Mouse (Mus musculus) cerebellum, postnatal 10 days (tissue): ENCODE results near the gene D030056L22Rik.

ENCODE experiments used
- DNase-seq, 2 experiments: peaks; one replicate each; pipeline ENCODE4 v3.0.0; 2021; ENCODE audit warnings: mixed read lengths in 2 of 2

The D030056L22Rik gene

DNA sequence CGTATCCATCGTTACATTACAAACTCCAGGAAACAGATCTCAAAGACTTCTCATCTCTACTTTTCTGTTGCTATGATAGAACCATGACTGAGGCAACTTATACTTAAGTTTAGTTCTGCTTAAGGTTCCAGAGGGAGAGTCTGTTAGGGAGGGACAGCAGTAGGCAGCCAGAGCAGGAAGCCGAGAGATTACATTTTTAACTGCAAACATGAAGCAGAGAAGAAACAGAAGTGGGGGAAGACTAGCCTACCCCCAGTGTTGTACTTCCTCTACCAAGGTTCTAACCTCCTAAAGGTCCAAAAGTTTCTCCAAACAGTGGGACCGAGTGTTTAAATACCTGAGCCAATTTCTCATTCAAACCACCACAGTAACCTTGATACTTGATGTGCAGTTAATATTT is 22.9 kb downstream of the D030056L22Rik start:
- DNase-seq = no peak

DNA sequence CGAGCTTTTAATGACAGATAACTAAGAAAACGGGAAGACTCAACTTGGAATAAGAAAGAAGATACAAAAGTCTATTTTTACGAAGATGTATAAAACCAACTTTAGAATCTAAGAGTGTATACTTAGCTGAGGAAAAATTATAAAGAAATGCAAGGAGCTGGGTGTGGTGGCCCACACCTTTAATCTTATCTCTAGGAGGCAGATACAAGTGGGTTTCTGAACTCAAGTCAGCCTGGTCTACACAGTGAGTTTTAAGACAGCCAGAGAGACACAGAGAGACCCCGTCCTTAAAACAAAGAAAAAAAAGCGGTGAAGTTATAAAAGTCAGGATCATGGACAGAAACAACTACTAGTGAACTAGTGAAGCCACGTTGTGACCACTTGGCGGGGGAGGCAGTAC is 26.2 kb downstream of the D030056L22Rik start:
- DNase-seq = no peak

DNA sequence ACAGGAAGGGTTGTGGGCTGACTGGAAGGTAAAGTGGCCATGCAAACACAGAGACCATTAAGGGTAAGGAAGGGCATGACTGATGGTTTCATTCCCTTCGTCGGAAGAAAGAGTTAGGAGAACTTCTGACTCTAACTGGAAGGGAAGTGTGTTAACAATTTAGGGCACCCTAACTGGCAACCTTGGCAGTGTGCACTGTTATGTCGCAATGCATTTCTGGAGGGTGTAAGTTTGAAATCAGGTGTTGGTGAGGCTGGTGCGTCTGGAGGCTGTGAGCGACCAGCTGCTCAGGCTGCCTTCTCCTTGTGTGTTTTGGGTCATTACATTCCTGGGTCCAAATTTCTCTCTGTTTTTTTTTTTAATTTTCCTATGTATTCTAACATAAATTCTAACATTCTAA is 31.0 kb downstream of the D030056L22Rik start:
- DNase-seq = no peak

DNA sequence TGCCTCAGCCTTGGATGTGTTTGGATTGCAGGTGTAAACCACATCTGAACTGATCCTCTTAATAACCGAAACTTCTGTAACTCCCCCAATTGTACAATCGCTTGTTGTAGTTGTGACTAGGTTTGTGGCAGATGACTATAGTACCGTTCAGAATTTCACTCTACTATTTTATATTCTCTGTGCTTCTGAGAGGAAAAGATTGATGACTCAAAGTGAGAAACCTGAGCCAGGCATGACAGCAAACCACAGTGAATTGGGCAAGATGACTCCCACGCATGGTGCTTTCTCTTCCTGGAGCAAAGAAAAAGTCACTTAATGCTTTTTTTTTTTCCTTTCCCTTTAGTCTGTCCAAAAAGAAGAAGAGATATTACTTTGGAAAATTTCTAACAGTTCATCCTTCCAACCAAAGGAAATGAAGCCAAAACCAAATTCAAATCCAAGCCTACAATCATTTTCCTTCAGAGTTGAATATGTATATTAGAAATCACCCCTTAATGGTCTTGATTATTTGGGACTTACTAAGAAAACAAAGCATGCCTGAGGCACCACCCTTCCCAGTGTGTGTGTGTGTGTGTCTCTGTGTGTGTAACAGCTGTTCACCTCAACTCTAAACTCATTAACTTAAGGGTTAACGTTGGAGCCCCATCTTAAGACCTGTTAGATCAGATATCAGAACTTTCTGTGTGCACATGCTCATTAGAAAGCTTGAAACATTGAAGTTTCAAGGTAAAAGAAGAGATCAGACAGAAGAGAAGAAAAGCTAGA is 33.8 kb downstream of the D030056L22Rik start:
- DNase-seq = no peak

DNA sequence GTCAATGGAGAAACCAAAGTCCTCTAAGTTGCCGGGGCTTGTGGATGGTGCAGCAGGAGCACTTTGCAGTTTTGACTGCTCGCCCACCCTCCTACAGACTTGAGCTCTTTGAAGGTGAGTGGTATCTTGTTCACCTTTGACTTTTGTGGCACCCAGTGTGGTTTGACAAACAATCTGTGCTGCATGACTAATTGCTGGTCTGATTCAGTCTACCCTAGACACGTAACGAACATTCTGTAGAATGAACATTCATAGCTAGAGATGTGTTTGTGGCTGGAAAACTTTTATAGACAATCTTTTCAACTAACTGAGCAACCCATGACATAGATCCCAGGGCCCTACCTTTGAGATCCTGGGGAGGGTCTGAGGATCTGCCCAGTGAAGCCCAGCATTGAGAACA is 34.4 kb downstream of the D030056L22Rik start:
- no peak for DNase-seq

DNA sequence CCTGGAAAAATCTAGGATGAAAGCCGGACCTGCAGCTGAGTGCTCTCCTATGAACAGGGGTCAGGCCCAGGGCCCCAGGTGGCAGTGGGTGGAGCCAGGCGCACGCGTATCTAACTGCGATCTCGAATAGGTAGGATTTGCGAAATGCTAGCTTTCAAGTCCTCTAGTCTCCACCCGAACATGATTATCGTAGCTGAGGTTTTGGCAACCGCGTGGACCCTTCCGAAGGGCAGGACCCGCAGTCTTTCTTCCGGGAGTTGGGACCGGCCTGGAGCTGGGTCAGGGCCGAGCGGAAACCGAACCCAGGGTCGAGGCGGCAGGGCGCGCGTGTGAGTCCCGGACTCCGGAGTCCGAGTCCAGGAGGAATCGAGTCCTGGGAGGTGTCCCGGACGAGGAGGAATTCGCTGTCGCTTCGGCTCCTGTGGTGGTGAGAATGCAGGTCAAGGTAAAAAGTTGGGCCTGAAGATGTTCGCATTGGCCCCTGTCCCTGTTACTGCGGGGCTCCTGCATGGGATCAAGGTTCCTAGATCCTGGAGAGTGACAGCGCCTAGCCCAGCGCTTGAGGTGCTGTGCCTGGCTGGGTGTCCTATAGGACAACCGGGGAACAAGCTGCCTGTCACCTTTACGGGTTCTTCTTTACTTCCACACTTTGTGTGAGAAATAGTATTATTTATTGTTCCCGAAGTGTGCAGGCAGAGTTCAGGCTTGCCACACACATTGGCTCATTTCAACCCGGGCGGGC is 36.8 kb downstream of the D030056L22Rik start, which contains the start of gene Trpm6:
TSS of gene Trpm6 (plus strand) at position 386 of the 742 bp plus-strand sequence.
- peak; percentile 12 to 20 for DNase-seq

DNA sequence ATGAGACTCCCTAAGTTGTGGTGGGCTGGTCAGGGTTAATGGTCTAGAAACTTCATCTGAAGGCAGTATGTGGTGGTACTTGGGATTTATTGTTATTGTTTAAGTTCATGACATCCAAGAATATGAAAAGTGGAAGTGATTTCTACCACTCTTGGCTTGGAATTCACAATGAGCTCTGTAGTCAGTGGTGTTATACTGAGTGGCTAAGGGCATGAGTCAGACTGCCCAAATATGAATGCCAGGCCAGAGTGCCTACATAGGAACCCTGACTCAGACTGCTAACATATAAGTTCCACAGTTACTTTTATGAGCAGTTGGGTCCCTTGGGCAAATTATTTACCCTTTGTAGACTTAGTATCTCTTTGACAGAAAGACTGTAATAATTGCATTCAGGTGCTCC is 44.2 kb downstream of the D030056L22Rik start:
- DNase-seq = no peak

DNA sequence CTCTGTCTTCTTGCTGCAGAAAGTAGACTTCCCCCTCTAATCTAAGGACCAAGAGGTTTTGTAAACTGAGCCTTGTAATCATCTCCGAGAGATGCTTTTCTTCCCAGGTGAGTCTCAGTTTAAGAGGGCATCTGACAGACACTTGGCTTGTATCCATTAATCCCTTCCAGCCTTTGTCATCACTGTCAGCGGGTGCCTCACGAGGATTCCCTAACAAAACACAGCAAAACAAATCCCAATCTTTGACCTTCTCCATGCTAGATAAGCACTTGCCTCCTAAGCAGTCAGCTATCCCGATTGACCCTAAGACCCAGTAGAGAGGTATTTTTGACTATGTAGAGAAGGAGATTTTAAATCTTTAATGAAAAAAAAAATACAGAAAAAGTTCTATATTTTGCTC is 44.7 kb downstream of the D030056L22Rik start:
- DNase-seq = peak in 1 of 2 experiments; percentile 4

DNA sequence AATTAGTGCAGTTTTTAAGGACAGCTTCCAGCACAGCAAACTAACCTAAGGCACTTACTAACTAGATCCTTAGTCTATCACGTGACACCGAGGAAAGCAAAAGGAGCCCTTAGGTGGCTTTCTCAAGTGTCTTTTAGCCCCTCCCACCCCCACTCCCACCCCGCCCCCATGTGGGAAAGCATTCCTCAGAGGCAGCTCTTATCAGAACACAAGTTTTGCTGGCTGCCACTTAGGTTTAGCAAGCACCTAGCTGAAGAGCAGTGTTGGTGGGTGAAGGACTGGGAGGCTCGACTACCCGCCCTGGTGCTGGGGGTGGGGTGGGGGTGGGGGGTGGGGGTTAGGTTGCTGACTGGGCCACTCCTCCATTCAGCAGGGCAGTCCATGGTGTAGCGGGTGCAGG is 45.3 kb downstream of the D030056L22Rik start:
- DNase-seq = no peak

DNA sequence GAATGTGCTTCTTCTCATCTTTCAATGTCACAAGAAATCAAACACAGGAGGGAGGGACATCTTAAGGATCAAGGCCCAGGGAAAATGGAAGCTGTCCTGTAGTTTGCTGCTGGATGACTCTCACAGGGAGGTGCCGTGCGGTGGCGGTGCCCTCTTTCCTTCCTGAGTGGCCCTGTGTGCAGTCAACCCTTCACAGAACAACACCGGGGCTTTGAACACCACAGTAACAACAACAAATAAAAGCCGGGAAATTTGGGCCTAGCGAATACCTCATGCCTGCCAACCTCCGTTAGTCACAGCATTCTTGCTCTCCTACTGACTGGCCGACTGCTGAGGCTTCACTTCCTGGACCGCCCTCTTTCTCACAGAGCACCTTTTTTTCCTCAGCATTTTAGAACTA is 45.9 kb downstream of the D030056L22Rik start:
- no peak for DNase-seq

DNA sequence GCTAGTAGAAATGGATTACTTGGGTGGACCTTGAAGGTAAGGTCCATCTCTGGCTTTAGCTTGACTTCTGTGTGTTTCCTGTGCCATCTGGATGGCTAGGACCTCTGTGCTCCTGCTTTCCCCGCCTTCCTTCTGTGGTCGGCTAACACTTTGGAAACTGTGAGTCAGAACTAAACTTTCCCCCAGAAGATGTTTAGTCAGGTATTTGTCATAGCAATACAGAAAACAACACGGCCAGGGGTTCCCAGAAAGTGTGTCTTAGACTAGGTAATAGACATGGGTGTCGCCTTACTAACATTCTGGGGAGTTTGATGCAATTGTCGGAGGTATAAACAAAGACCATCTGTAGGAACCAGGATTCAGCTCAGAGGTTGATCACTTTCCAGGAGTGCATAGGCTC is 53.4 kb downstream of the D030056L22Rik start:
- DNase-seq = no peak
